Mouse (Mus musculus) left cerebral cortex, adult 18-20 months (tissue): ENCODE data around the gene Klra10. TPM values are rescaled to one million over a fixed set of nuclear protein-coding genes. Genes with fewer than 3 reads are reported as not detected.
"Not testable (repeated sequence)": the region's sequence is repeated elsewhere in the genome, so short reads cannot be mapped to it uniquely, and the experiment has no call there.

Experiments used
- DNase-seq, 2 experiments: peaks; one replicate each; pipeline ENCODE4 v3.0.0; 2021 to 2022; ENCODE audit warnings: low spot score in 2 of 2, mixed read lengths in 1 of 2
- long read RNA-seq, 2 experiments: library from polyadenylated mRNA; stranded (forward); transcript quantifications; one replicate each; pipeline ENCODE4 v2.0.0; 2021
- total RNA-seq, 2 experiments: library from RNA; stranded (reverse); gene quantifications; 2 replicates each; pipeline ENCODE4 v1.2.3; 2021

Gene Klra10
- total RNA-seq, result not detected
- long read RNA-seq, experiment 1, result 0 reads
- long read RNA-seq, experiment 2, result 0 reads

DNA sequence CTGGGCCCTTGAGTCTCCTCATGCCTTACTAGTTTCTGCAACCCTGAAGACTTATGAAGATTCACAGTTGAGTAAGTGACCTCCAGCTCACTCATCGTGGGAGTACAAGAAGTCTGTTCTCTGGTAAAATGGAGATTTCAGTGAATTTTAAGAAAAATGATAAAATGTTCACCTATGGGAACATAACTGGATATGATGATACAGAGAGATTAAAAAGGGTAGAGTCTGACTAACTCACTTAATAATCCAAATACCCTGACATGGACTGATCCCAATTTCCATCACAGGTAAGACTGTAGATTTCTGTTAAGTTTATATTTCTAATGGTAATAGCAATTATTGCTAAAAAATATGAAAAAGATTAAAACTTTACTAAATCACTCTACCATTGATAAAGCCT is at the start of gene Klra10:
Gene Klra10, minus strand, starts transcription at position 101 of the 400 bp plus-strand sequence.
- not testable (repeated sequence) for DNase-seq

DNA sequence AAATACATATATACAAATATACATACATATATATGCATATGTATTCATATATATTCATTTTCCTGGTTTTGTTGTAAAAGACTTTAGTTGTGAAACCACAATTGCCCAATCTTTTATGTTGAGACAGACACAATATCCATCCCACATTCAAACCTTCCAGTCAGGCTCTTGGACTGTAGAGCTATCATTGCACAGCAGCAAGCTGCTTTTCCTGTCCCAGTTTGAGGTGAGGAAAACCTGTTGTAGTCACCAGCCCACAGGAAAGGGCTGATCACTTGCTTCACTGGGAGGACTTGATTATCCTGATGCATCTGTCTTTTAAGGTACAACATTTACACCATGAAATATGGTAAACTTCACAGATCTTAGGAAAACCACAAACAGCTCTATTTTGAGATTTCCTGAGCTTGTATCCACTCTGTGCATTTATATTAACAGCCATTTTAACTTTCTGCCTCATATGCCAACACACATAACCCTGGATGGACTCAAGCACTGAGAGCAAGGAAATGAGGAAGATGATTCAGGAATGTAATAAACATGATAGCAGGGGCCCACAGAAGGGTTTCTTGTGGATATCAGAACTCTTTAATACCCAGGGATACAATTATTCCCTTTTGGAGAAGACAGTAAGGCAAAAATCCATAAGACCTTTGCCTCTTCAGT is 6.4 kb upstream of the Klra10 start:
- DNase-seq, result no peak

DNA sequence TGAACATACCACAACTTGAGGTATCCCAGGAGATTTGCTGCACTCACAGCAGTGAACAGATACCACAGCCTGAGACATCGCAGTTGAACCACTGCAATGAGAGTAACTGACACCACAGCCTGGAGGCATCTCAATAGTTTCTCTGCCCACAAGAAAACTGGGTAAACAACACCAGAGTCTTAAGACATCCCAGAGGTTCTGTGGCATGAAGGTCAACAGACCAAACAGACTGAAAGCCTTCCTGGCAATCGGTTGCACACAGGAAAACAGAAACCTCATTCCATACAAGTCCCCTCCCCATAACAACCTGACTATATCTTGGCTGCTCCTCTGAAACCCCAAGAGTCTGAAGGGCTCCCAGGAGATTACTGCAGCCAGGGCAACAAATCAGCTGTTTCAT is 26.4 kb downstream of the Klra10 start:
- no peak for DNase-seq

DNA sequence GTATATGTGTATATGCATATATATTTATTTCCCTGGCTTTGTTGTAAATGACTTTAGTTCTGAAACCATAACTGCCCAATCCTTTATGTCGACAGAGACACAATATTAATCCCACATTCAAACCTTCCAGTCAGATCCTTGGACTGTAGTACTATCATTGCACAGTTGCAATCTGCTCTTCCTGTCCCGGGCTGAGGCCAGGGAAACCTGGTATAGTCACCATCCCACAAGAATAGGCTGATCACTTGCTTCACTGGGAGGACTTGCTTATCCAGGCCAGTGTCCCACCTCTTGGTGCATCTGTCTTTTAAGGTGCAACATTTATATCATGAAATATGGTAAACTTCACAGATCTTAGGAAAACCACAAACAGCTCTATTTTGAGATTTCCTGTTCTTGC is 44.2 kb downstream of the Klra10 start:
- no peak for DNase-seq

DNA sequence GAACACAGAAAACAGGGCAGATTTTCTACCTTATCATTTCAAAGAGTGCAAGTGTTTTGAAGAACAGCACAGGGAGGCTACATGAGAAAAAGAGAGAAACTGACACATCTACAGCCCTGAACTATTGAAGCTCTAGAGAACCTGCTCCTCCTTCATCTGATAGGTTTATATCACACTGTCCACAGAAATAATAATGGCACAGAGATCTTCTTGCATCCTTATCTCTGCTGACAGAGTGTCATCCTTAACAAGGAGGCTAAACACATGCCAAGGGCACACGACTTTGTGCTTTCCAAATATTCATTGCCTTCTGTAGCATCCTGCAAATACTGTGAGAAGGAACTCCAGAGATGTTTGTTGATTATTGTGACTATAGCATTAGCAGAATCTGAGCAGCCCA is 45.1 kb downstream of the Klra10 start:
- DNase-seq, result no peak

DNA sequence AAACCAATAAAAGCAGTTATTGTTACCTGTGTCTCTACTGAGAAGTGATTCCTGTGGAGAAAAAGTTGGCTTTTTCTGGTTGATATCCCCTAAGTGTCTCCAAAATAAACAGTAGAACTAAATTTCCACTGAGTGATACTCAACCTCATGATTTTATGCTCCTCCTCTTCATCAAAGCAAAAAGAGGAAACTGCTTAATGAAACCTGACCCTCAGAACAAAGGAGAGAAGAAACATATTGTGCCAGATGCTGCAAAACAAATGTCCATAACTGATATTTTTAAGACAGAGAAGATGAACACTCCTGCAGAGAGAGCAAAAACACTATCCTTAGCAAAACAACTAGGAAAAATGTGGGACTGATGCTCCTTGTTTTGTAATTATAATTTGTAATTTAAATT is 48.5 kb downstream of the Klra10 start, which contains the start of gene Klra7:
Gene Klra7, minus strand, starts transcription at position 101 of the 400 bp plus-strand sequence.
- no peak for DNase-seq

Other genes starting within 250 kb of the Klra10 start
- gene Klra4, start 214.7 kb downstream of the Klra10 start, total RNA-seq, result not detected
- not detected for gene Klra8, start 152.0 kb downstream of the Klra10 start, total RNA-seq
- not detected for gene Klra9, start 88.8 kb downstream of the Klra10 start, total RNA-seq
- gene Klra7, start 48.6 kb downstream of the Klra10 start, total RNA-seq, result not detected
- not detected for gene Klra3, start 55.6 kb upstream of the Klra10 start, total RNA-seq
- not detected for gene Klra1, start 104.9 kb upstream of the Klra10 start, total RNA-seq